Mouse (Mus musculus) hindbrain, embryonic 12.5 days (tissue): ENCODE results near the gene Pdk4. TPM values are rescaled to one million over a fixed set of nuclear protein-coding genes. Genes with fewer than 3 reads are reported as not detected.

Experiments used
- ATAC-seq: fragments of 200-750 bp; cut with Nextera tagmentation; 2 replicates; pipeline ENCODE4 v1.8.0; 2017; ENCODE audit warnings: moderate TSS enrichment; ENCODE audit not compliant: low FRiP score
- H3K27ac ChIP-seq: fragments of 300-500 bp; sonication (generic); 2 replicates; pipeline ENCODE4 v1.5.1; 2016; ENCODE audit warnings: mild to moderate bottlenecking
- H3K27me3 ChIP-seq: fragments of 300-500 bp; sonication (generic); 2 replicates; pipeline ENCODE4 v1.6.1; 2016; ENCODE audit warnings: mild to moderate bottlenecking
- H3K36me3 ChIP-seq: fragments of 300-500 bp; sonication (generic); 2 replicates; pipeline ENCODE4 v1.6.1; 2016; ENCODE audit warnings: mild to moderate bottlenecking
- H3K4me1 ChIP-seq: fragments of 300-500 bp; sonication (generic); 2 replicates; pipeline ENCODE4 v1.6.1; 2016
- H3K4me2 ChIP-seq: fragments of 300-500 bp; sonication (generic); replicated peaks from 2 replicates; pipeline ENCODE4 v1.6.1; 2016; ENCODE audit warnings: mild to moderate bottlenecking
- H3K4me3 ChIP-seq: fragments of 300-500 bp; sonication (generic); 2 replicates; pipeline ENCODE4 v1.5.1; 2016; ENCODE audit warnings: mild to moderate bottlenecking
- H3K9ac ChIP-seq: fragments of 300-500 bp; sonication (generic); 2 replicates; pipeline ENCODE4 v1.6.1; 2016; ENCODE audit warnings: mild to moderate bottlenecking, moderate library complexity
- H3K9me3 ChIP-seq: fragments of 300-500 bp; sonication (generic); replicated peaks from 2 replicates; pipeline ENCODE4 v1.6.1; 2016; ENCODE audit warnings: mild to moderate bottlenecking
- WGBS: fragments of 180-500 bp; shearing (Covaris S2); methylation state at CpG from one replicate; pipeline ENCODE4 v1.1.7; 2016; 5-methylcytosine and 5-hydroxymethylcytosine counted together
- polyA plus RNA-seq: library from polyadenylated mRNA; unstranded; fragments of >200 nt; fragmentation: Nextera tagmentation; extraction: Ambion mirVana; gene quantifications from 2 replicates; pipeline ENCODE4 v1.2.1, GENCODE M21; 2016

Gene Pdk4
- polyA plus RNA-seq, result 1.4 and 1.6 TPM in 2 replicates

DNA sequence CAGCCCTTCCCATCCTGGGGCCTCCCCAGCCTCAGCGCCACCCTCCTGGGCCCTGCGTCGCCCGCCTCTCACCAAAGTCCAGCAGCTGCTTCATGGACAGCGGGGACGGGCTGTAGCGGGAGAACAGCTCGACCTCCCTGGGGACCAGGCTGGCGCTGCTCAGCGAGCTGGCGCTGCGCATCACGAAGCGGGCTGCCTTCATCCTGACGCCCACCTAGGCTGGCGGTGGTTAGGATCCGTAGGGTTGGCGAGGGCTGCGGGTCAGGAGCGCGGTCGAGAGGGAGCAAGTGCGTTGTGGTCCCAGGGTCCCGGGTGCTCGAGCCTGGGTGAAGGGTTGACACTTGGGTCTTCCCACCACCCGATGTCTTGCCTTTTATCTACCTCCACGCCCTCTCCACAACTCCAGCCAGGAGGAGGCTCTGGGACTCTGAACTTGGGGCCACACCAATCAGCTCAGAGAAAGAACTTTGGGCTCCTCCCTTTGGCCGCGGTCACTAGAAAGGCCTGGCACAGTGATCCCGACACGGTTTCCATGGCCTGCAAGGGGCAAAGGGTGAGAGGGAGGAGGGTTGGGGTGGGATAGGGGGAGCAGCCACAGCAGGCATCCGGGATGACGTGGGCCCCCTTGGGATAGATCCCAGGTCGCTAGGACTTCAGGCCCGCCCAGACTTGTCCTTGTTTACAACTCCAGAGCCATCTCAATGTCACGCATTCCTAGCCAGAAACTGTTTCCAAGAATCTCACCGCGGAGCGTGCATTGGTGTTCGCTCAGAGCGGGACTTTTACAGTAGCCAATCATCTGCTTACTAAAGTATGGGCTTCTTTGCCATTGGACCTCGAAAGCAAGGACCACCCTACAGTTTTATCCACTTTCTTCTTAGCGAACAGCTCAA, at the start of gene Pdk4:
Pdk4 (minus strand) TSS at position 349 of the 893 bp plus-strand sequence.
- peak; percentile 88 for ATAC-seq
- Histone ChIP-seq H3K4me1 (peaks cover 7% of the 10 kb centered on the region; the same call in 1 of the 2 replicates), H3K4me2 (peak within 1 kb of the TSS; percentile 99), H3K9ac (peak within 1 kb of the TSS; percentile 55), H3K27ac (no peak within 1 kb of the TSS), H3K36me3 (no peaks in the 10 kb centered on the region), H3K27me3 (no peaks in the 10 kb centered on the region), H3K4me3 (peak within 1 kb of the TSS; percentile 50), H3K9me3 (no peaks in the 10 kb centered on the region)
- 2% methylated on average over 43 of the region's 43 CpGs for WGBS

DNA sequence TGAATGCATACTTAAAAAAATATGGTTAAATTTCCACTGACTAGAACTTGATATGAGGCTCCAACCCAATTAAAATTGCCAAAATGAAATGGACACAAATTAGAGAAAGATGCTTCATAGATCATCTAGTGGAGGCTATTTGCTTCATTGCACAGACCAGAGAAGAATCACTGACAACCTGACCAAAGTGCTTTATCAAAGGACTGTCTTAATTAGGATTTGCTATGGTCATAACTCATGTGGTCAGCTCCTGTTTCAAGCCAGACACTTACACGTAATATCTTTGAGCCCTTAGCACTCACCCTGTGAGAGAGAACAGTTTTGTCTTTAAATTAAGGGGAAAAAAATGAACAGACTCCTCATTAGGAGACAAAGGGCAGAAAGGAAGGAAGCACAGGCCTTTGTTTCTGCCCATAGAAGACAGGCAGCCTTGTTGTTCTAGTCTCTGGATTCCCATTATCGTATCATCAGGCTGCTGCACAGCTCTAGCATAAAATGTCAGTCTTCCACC, 41.8 kb upstream of the Pdk4 start:
- 40% methylated on average over 2 of the region's 2 CpGs for WGBS
- no peak overlapping the region for H3K4me2 ChIP-seq
- H3K27me3 ChIP-seq, result no peaks in the 10 kb centered on the region
- no peak for ATAC-seq
- H3K4me1 ChIP-seq, result no peaks in the 10 kb centered on the region
- H3K36me3 ChIP-seq, result no peaks in the 10 kb centered on the region
- H3K9ac ChIP-seq, result no peak overlapping the region
- H3K27ac ChIP-seq, result no peak overlapping the region
- H3K9me3 ChIP-seq, result no peaks in the 10 kb centered on the region
- H3K4me3 ChIP-seq, result no peak overlapping the region

DNA sequence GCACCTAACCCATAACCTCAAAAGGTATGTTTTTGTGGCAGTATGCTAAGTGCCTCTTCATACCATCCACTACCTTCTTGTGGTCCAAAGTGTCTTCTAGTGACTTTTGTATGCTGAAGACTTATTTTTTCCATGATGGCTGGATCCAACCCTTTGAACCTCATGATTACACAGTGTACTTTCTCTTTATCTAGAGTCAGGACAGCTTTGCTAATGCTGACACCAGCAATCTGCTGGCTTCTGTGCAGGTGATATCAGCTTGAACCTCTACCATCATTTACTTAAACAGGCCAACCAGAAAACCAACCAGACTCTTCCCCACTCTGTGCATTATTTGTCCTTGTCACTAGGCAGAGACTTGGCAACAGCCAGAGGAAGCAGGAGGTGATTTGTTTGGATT, 39.6 kb upstream of the Pdk4 start:
- Histone ChIP-seq H3K27ac (no peak overlapping the region), H3K9ac (no peak overlapping the region), H3K36me3 (no peaks in the 10 kb centered on the region), H3K27me3 (no peaks in the 10 kb centered on the region), H3K4me1 (no peaks in the 10 kb centered on the region), H3K9me3 (no peaks in the 10 kb centered on the region), H3K4me3 (no peak overlapping the region), H3K4me2 (no peak overlapping the region)
- ATAC-seq, result no peak

DNA sequence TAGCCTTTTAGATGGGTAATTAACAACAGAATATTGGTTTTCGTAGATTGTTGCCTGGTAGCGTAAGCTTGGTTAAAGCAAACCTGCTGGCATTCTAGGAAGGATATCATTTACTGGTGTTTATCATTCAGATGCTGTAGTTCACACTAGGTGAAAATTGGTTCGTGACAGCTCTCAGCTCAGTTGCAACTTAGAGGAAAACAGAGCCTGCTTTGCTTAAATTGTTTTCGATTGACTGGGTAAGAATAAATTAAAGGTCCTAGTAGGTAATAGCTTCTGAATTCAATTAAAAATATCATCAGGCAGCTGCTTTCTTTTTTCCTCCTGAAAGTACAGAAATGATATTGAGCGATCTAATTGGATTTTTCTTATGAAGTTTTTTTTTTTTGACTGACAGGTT, 21.0 kb upstream of the Pdk4 start:
- Histone ChIP-seq H3K27ac (no peak overlapping the region), H3K4me3 (no peak overlapping the region), H3K9ac (no peak overlapping the region), H3K4me1 (no peaks in the 10 kb centered on the region), H3K36me3 (no peaks in the 10 kb centered on the region), H3K4me2 (no peak overlapping the region), H3K9me3 (no peaks in the 10 kb centered on the region), H3K27me3 (no peaks in the 10 kb centered on the region)
- 76% methylated on average over 5 of the region's 5 CpGs for WGBS
- ATAC-seq, result no peak

DNA sequence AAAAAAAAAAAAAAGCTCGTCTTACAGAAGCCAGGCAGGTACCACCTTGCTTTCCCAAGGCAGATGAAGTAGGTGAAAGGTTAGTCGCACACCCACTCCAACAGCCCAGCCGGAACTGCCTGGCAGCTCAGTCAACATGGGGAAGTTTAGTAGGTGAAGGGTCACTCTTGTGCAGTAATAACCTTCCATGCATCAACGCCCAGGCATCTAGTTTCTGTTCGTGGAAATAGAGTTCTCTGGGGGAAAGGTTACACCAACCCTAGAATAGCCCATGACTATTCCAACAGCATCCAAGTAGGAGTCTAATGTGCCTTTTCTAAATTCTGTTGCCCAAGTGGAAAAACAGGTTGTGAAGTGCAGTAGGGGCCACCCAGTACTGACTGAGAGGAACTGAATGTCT, 13.6 kb upstream of the Pdk4 start:
- H3K4me1 ChIP-seq, result no peaks in the 10 kb centered on the region
- no peaks in the 10 kb centered on the region for H3K9me3 ChIP-seq
- no peaks in the 10 kb centered on the region for H3K27me3 ChIP-seq
- no peak overlapping the region for H3K9ac ChIP-seq
- no peak overlapping the region for H3K4me3 ChIP-seq
- no peak for ATAC-seq
- no peak overlapping the region for H3K4me2 ChIP-seq
- no peak overlapping the region for H3K27ac ChIP-seq
- 47% methylated on average over 5 of the region's 5 CpGs for WGBS
- H3K36me3 ChIP-seq, result no peaks in the 10 kb centered on the region

DNA sequence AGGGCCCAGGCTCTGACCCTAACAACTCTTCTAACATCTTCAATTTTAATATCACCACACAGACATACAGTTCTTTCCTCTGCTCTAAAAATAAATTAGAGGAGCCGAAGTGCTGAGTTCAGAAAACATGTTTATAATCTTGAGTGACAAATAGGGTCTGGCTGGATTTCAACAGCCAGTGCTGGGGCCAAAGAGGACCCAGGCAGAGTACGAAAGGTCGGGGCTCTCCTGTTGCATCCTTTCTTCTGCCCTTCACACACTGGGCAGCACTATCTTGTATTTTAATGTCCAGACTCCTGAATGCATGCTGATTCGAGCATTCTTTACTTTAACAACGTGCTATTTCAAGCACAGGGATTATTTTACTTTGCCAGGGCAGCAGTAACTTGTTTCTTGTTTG, 13.2 kb upstream of the Pdk4 start:
- Histone ChIP-seq H3K36me3 (no peaks in the 10 kb centered on the region), H3K4me1 (no peaks in the 10 kb centered on the region), H3K27ac (no peak overlapping the region), H3K4me3 (no peak overlapping the region), H3K9ac (no peak overlapping the region), H3K9me3 (no peaks in the 10 kb centered on the region), H3K27me3 (no peaks in the 10 kb centered on the region), H3K4me2 (no peak overlapping the region)
- no peak for ATAC-seq
- WGBS, result 65% methylated on average over 5 of the region's 5 CpGs

DNA sequence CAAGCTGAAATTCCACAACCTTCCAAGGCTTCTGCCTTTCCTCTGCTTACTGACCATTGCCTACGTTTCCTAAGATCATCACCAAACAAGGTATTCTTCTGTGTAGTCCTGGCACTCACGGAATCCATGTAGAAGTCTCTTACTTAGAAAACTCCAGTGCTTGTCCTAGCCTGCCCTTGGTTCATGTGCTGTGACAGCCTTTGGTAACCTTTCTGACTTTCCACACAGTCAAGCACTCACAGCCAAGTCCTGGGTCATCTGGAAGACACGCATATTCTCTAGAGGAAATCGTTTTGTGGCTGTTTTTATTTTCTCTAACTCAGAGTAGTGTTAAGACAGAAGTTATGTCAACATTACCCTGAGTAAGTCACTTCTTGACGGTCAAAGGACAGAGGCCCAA, 11.7 kb upstream of the Pdk4 start:
- H3K4me1 ChIP-seq, result no peaks in the 10 kb centered on the region
- no peak for ATAC-seq

DNA sequence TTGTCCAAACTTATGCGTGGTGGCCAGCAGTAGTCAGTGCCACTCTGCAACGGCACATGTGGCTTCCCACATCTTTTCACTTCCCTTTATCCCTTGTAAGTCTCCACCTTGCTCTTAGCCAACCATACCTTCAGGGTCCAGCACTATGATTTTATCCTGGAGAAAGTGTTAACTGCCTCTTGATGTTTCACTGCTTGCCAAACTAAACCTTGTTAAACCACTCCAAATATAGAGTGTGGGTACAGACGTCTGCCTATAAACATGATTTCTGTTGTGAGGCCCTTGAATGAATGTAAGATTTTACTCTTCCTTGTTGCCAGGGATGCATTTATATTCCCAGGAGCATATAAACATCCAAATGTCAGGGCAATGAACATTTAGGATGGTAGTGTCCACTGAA, 10.2 kb upstream of the Pdk4 start:
- no peak overlapping the region for H3K27ac ChIP-seq
- H3K4me2 ChIP-seq, result no peak overlapping the region
- no peaks in the 10 kb centered on the region for H3K4me1 ChIP-seq
- ATAC-seq, result no peak
- no peaks in the 10 kb centered on the region for H3K36me3 ChIP-seq
- 94% methylated on average over 3 of the region's 3 CpGs for WGBS
- H3K27me3 ChIP-seq, result no peaks in the 10 kb centered on the region
- no peaks in the 10 kb centered on the region for H3K9me3 ChIP-seq
- no peak overlapping the region for H3K9ac ChIP-seq
- no peak overlapping the region for H3K4me3 ChIP-seq

More for the DNA sequence above, 11.7 kb upstream of the Pdk4 start:
- H3K4me2 ChIP-seq, result no peak overlapping the region
- no peaks in the 10 kb centered on the region for H3K9me3 ChIP-seq
- no peak overlapping the region for H3K27ac ChIP-seq
- 72% methylated on average over 5 of the region's 5 CpGs for WGBS
- H3K9ac ChIP-seq, result no peak overlapping the region
- H3K36me3 ChIP-seq, result no peaks in the 10 kb centered on the region
- H3K4me3 ChIP-seq, result no peak overlapping the region
- no peaks in the 10 kb centered on the region for H3K27me3 ChIP-seq

DNA sequence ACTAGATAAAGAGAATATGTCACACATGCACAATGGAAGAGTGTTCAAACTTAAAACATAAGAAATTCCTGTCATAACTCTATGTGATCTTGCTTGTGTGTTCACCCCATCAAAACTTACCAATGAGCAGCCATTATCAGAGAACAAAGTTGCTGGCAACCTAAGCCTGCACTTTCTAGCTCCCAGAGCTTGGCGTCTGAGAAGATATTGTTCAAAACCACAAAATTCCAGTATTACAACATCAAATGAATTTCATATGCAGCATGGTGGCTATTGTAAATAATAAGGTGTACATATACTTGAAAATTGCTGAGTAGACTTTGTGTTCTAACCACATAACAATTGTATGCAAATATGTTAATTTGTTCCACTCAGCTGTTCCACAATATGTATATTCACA, 6.7 kb upstream of the Pdk4 start:
- H3K4me3 ChIP-seq, result no peak overlapping the region
- 91% methylated on average over 1 of the region's 1 CpGs for WGBS

DNA sequence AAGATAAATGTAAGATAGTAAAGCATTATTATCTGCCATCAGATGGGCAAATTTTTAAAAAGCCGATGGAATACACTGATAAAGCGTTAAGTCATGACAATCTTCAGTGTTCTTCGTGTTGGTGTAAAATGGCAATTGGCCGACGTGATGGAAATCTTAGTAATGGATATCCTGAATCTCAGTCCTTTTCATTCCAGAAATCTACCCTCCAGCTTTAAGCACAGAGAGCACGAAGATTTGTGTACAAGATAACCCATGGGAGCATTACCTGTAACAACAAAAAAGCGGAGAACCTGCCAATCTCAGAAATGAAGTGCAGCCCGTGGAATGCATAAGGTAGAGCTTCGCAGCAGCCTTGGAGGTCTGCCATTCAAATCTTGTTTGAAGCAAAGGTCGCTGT, 5.4 kb upstream of the Pdk4 start:
- H3K4me3 ChIP-seq, result no peak overlapping the region
- H3K27ac ChIP-seq, result no peak overlapping the region
- WGBS, result 88% methylated on average over 10 of the region's 10 CpGs
- H3K9ac ChIP-seq, result no peak overlapping the region
- no peaks in the 10 kb centered on the region for H3K4me1 ChIP-seq
- no peaks in the 10 kb centered on the region for H3K36me3 ChIP-seq
- ATAC-seq, result no peak
- no peaks in the 10 kb centered on the region for H3K9me3 ChIP-seq
- no peak overlapping the region for H3K4me2 ChIP-seq
- no peaks in the 10 kb centered on the region for H3K27me3 ChIP-seq

More for the DNA sequence above, 6.7 kb upstream of the Pdk4 start:
- Histone ChIP-seq H3K4me1 (no peaks in the 10 kb centered on the region), H3K36me3 (no peaks in the 10 kb centered on the region), H3K27ac (no peak overlapping the region), H3K27me3 (no peaks in the 10 kb centered on the region), H3K4me2 (no peak overlapping the region), H3K9me3 (no peaks in the 10 kb centered on the region), H3K9ac (no peak overlapping the region)
- ATAC-seq, result no peak

DNA sequence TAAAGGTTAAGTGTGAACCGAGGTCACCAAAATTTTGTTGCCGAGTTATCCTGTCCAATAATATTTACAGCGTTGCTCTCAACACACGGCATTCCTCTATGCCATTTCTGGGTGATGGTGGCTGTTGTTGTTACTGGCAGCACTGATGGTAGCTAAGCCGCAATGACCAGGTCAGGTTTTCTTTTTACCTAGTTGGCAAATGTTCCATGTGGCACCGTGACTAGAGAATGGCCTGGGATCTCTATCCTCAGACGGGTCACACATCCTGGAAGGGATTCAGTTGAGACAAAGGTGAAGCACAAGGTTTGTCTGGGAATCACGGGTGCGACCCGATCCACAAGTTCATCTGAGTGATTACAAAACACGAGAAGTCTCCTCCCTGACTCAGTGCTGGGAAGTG, 2.6 kb upstream of the Pdk4 start:
- Histone ChIP-seq H3K27me3 (no peaks in the 10 kb centered on the region), H3K4me3 (no peak overlapping the region), H3K4me1 (peaks cover 7% of the 10 kb centered on the region; the same call in 1 of the 2 replicates), H3K36me3 (no peaks in the 10 kb centered on the region), H3K9ac (no peak overlapping the region), H3K4me2 (no peak overlapping the region), H3K9me3 (no peaks in the 10 kb centered on the region), H3K27ac (no peak overlapping the region)
- WGBS, result 88% methylated on average over 11 of the region's 11 CpGs
- ATAC-seq, result no peak

DNA sequence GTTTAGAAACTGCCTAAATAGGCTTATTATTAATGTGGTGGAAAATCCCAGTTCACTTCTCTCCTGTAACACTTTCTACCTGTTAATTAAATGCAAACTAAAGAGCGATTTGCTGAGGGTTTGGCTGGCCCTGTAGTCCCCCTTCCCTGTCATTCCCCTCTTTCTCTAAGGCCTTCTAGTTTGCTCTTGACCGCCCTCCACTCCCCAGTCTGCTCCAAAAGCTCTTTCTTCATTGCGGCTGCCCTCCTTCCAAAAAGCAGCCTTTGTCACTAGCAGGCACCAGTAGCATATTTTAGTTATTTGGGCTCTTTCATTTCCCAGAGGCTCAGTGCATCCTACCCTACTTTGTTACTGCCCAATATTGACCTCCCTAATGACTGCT, 736 bp upstream of the Pdk4 start:
- H3K4me2 ChIP-seq, result peak overlapping the region; percentile 99
- ATAC-seq, result 0 out of 2 replicates have a peak, but pooled peaks have one; percentile 9
- no peak overlapping the region for H3K4me3 ChIP-seq
- H3K27ac ChIP-seq, result no peak overlapping the region
- H3K4me1 ChIP-seq, result peaks cover 7% of the 10 kb centered on the region; the same call in 1 of the 2 replicates
- no peaks in the 10 kb centered on the region for H3K27me3 ChIP-seq
- WGBS, result 40% methylated on average over 3 of the region's 3 CpGs
- H3K36me3 ChIP-seq, result no peaks in the 10 kb centered on the region
- H3K9me3 ChIP-seq, result no peaks in the 10 kb centered on the region
- H3K9ac ChIP-seq, result no peak overlapping the region

DNA sequence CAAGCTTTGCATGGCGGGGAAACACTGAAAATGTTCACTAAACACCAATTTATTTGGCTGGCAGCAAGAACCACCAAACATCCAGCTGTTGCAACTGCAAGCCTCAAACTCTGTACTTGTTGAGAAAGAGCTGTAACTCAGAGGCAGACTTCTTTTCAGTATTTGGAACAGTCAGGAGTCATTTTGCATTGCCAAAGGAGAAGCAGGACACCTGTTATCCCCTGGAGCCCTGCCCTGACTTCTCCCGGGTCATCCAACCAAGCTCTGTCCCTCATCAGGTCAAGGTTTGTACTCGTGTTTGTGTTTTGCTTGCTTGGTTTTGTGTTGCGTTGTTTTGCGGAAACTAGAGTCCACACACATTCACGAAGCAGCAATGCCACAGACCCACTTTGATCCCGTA, 11.1 kb downstream of the Pdk4 start:
- Histone ChIP-seq H3K27ac (no peak overlapping the region), H3K36me3 (no peaks in the 10 kb centered on the region), H3K4me2 (no peak overlapping the region), H3K27me3 (no peaks in the 10 kb centered on the region), H3K4me3 (no peak overlapping the region), H3K9ac (no peak overlapping the region), H3K4me1 (no peaks in the 10 kb centered on the region), H3K9me3 (no peaks in the 10 kb centered on the region)
- 80% methylated on average over 7 of the region's 7 CpGs for WGBS
- no peak for ATAC-seq
